Mouse (Mus musculus) fibroblast of lung, adult 2 months (primary cell): ENCODE results near the gene Tra2a.

Experiments
- DNase-seq: peaks from one replicate; pipeline ENCODE4 v3.0.0-alpha.2; 2011; ENCODE audit warnings: low read depth

Gene Tra2a

GRCm38 (mm10) chr6:49233356-49233755 is 30.5 kb downstream of the Tra2a start:
- DNase-seq = no peak

GRCm38 (mm10) chr6:49228126-49228679 is 35.6 kb downstream of the Tra2a start:
- DNase-seq = no peak

- DNase-seq = no peak
Measured at GRCm38 (mm10) chr6:49227184-49227735, 36.6 kb downstream of the Tra2a start.

- no peak for DNase-seq
Measured at GRCm38 (mm10) chr6:49225728-49226123, 38.1 kb downstream of the Tra2a start.

- DNase-seq = no peak
Measured at GRCm38 (mm10) chr6:49224923-49225727, 38.7 kb downstream of the Tra2a start.

GRCm38 (mm10) chr6:49221906-49222305 is 41.9 kb downstream of the Tra2a start:
- DNase-seq = no peak

- DNase-seq = no peak
Measured at GRCm38 (mm10) chr6:49219920-49220604, 43.8 kb downstream of the Tra2a start.

- DNase-seq = peak; percentile 40
Measured at GRCm38 (mm10) chr6:49219001-49219560, 44.8 kb downstream of the Tra2a start.

- no peak for DNase-seq
Measured at GRCm38 (mm10) chr6:49218275-49218802, 45.5 kb downstream of the Tra2a start.

- no peak for DNase-seq
Measured at GRCm38 (mm10) chr6:49217581-49218274, 46.1 kb downstream of the Tra2a start.

GRCm38 (mm10) chr6:49216811-49217542 is 46.9 kb downstream of the Tra2a start:
- no peak for DNase-seq

GRCm38 (mm10) chr6:49215748-49216585 is 47.9 kb downstream of the Tra2a start:
- DNase-seq = no peak

GRCm38 (mm10) chr6:49214928-49215747 is 48.7 kb downstream of the Tra2a start, which contains the start of gene Igf2bp3:
Gene Igf2bp3 (minus strand): TSS chr6:49214957.
- DNase-seq = no peak

GRCm38 (mm10) chr6:49214086-49214927 is 49.5 kb downstream of the Tra2a start:
- DNase-seq = no peak

- DNase-seq = no peak
Measured at GRCm38 (mm10) chr6:49213581-49214085, 50.2 kb downstream of the Tra2a start.

GRCm38 (mm10) chr6:49212931-49213580 is 50.8 kb downstream of the Tra2a start:
- no peak for DNase-seq

- no peak for DNase-seq
Measured at GRCm38 (mm10) chr6:49212141-49212540, 51.7 kb downstream of the Tra2a start.
